Mouse (Mus musculus) spleen, adult 2 months (tissue): ENCODE data around the gene G0s2.

Experiments
- CTCF ChIP-seq: fragments of 200-500 bp; IDR thresholded peaks from 2 replicates; pipeline ENCODE4 v1.5.1; 2011; ENCODE audit warnings: mild to moderate bottlenecking, inconsistent platforms; ENCODE audit not compliant: insufficient read depth, insufficient read length, insufficient replicate concordance; ENCODE audit errors: extremely low read depth
- POLR2A ChIP-seq: fragments of 200-500 bp; IDR thresholded peaks from 2 replicates; pipeline ENCODE4 v1.6.1; 2011; ENCODE audit warnings: low read depth, low read length, inconsistent platforms

GRCm38 (mm10) chr1:193298141-193298765 lies 25.2 kb upstream of the G0s2 start:
- TF ChIP-seq CTCF (no peak), POLR2A (no peak)
